Mouse (Mus musculus): ENCODE results near the gene Dyrk1b. TPM values are rescaled to one million over a fixed set of nuclear protein-coding genes. Genes with fewer than 3 reads are reported as not detected.

Dyrk1b gene
- total RNA-seq, 2 experiments from 2014 or later: 129 to 156 TPM

Other genes starting within 250 kb of the Dyrk1b start
- gene Zfp780b, start 200.3 kb upstream of the Dyrk1b start, total RNA-seq (2021): 1 to 10 TPM; 5.8 to 6.1 TPM
- gene Zfp850, start 165.4 kb upstream of the Dyrk1b start, total RNA-seq (2021): under 1 TPM; 0.53 to 0.68 TPM
- 100 to 1,000 TPM; 104 to 107 TPM for gene Psmc4, start 129.4 kb upstream of the Dyrk1b start, total RNA-seq (2021)
- gene Fcgbp, start 108.2 kb upstream of the Dyrk1b start, total RNA-seq (2021): under 1 TPM in 1 of 2 experiments, not detected in 1; 0.12 TPM
- not detected for gene 9530053A07Rik, start 50.0 kb upstream of the Dyrk1b start, total RNA-seq (2021)
- 10 to 100 TPM; 23.7 to 31.0 TPM for gene Fbl, start 9.8 kb upstream of the Dyrk1b start, total RNA-seq (2021)
- gene Eid2, start 88.4 kb downstream of the Dyrk1b start, total RNA-seq (2021): 1 to 10 TPM; 6.9 to 8.9 TPM
- 1 to 10 TPM; 5.6 to 5.9 TPM for gene Eid2b, start 98.3 kb downstream of the Dyrk1b start, total RNA-seq (2021)
- not detected for gene Selenov, start 111.7 kb downstream of the Dyrk1b start, total RNA-seq (2021)
- not detected for gene Dll3, start 122.8 kb downstream of the Dyrk1b start, total RNA-seq (2021)
- gene Timm50, start 132.6 kb downstream of the Dyrk1b start, total RNA-seq (2021): 10 to 100 TPM; 38.2 to 39.4 TPM
- gene Supt5, start 159.3 kb downstream of the Dyrk1b start, total RNA-seq (2021): 10 to 100 TPM; 60.0 to 60.1 TPM
- gene Rps16, start 171.2 kb downstream of the Dyrk1b start, total RNA-seq (2021): 100 to 1,000 TPM; 522 to 620 TPM
- 10 to 100 TPM; 15.0 to 15.7 TPM for gene Plekhg2, start 193.1 kb downstream of the Dyrk1b start, total RNA-seq (2021)
- gene Zfp36, start 200.8 kb downstream of the Dyrk1b start, total RNA-seq (2021): 10 to 100 TPM in 1 of 2 experiments, 1 to 10 TPM in 1; 5.9 to 11.6 TPM
- gene Med29, start 213.2 kb downstream of the Dyrk1b start, total RNA-seq (2021): 10 to 100 TPM; 20.7 to 20.9 TPM
- 10 to 100 TPM; 32.9 to 34.8 TPM for gene Paf1, start 213.5 kb downstream of the Dyrk1b start, total RNA-seq (2021)